Mouse (Mus musculus): ENCODE data around the gene Gm10153. TPM values are rescaled to one million over a fixed set of nuclear protein-coding genes. Genes with fewer than 3 reads are reported as not detected.
"Not testable (repeated sequence)": the region's sequence is repeated elsewhere in the genome, so short reads cannot be mapped to it uniquely, and the experiment has no call there.

The Gm10153 gene
- not detected for total RNA-seq (2021)
- long read RNA-seq, experiment 1, result 0 reads
- long read RNA-seq, experiment 2, result 0 reads

- intact Hi-C loops (cut with DNase I), result no loop called here
- no peak for DNase-seq
Measured at GRCm38 (mm10) chr7:142190289-142190688, at the start of gene Gm10153. TSS of gene Gm10153 (minus strand) at chr7:142190389.

DNA sequence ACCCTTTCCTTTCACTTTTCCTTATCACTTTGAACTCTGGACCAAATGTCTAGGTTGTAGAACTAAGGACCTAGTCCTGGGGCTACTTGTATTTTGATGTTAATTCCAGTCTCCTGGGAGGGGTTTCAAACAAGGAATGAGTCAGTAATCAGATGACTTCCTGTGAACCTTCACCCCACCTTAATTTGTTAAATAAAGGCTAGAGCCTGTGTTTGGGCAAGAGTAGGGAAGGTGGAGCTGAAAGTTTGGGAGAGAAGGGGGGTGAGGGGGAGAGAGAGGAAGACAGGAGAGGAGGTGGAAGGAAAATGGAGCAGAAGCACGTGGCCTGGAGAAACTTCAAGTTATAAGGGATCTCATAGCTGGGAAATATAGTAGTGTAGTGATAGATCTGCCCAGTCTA lies 41.4 kb upstream of the Gm10153 start:
- no peak for DNase-seq
- intact Hi-C loops (cut with DNase I), result no loop called here

- DNase-seq, result not testable (repeated sequence)
Measured at GRCm38 (mm10) chr7:142229871-142230270, 39.7 kb upstream of the Gm10153 start, which contains the start of gene Krtap5-5. TSS of gene Krtap5-5 (minus strand) at chr7:142229971.

DNA sequence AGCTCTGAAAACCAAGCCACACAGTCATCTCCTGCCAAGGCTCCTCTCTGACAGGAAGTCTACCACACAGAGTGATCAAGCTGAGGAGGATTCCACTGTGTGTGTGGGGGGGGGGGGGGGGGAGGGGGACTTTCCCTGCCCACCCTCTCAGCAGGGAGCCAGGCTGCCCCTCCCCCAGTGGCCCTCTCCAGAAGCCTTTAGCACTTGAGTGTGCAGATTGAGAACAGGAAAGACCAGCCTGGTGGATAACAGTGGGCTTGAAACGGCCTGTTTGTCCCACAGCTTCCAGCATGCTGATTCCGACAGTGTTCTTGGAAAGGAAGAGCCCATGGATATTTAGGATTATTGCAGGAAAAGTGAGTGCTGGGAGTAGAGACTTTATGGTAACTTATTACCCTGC lies 34.3 kb upstream of the Gm10153 start:
- intact Hi-C loops (cut with DNase I), result no loop called here
- no peak for DNase-seq

More at GRCm38 (mm10) chr7:142229871-142230270, 39.7 kb upstream of the Gm10153 start, which contains the start of gene Krtap5-5:
- intact Hi-C loops (cut with DNase I), result not testable (repeated sequence)

- DNase-seq, result not testable (repeated sequence)
Measured at GRCm38 (mm10) chr7:142212136-142212535, 21.9 kb upstream of the Gm10153 start.

DNA sequence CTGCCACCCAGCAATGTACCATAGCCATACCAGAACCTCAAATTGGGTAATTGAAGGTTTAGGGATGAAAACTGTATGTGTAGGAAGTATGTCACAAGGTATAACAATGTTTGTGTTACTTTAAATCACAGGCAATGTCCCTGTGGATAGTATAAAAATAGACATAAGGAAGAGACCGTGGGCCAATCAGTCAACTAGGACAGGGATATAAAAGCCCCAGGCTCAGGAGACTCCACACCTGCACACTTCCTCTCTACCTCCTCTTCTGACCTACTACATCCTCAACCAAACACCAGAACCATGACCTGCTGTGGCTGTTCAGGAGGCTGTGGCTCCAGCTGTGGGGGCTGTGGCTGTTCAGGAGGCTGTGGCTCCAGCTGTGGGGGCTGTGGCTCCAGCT lies 21.4 kb upstream of the Gm10153 start, which contains the start of gene Gm7579:
TSS of gene Gm7579 (plus strand) at position 301 of the 400 bp plus-strand sequence.
- intact Hi-C loops (cut with DNase I), result no loop called here
- no peak for DNase-seq

More at GRCm38 (mm10) chr7:142212136-142212535, 21.9 kb upstream of the Gm10153 start:
- intact Hi-C loops (cut with DNase I), result not testable (repeated sequence)

DNA sequence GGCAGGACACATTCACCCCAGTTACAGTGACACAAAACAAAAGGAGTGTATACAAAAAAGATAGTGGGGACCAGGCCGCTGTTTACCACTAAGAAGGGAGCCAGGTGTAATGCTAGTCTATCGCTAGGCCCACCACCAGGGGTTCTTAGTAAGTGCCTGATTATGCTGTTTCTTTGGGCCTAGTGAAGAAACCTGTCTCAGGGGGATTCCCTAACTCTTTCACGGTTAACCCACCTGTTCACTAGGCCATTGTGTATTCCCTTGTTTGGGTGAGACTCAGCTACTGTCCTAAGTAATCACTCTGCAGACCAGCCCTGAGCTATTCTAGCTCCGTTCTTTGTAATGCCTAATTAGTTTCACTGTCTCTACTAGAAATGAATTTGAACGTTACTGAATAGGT lies 16.7 kb upstream of the Gm10153 start:
- DNase-seq; intact Hi-C loops (cut with DNase I): not testable (repeated sequence)

- intact Hi-C loops (cut with DNase I), result no loop called here
- no peak for DNase-seq
Measured at GRCm38 (mm10) chr7:142205488-142205887, 15.3 kb upstream of the Gm10153 start.

DNA sequence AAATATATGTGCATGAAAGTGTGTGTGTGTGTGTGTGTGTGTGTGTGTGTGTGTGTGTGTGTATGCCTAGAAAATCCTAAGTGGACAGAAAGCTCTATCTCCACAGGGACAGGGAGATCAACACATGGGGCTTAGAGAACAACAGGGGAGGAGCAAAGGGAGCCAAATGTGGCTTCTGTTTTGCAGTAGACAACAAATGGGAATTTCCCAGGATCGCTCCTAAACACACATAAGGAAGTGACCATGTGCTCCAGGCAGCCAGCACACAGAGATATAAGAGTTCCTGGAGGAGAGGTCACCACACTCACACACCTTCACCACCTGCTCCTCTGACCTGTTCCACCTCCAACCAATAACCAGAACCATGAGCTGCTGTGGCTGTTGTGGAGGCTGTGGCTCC lies 10.9 kb upstream of the Gm10153 start, which contains the start of gene Krtap5-3:
TSS of gene Krtap5-3 (plus strand) at position 301 of the 400 bp plus-strand sequence.
- intact Hi-C loops (cut with DNase I), result no loop called here

GRCm38 (mm10) chr7:142198748-142199147 lies 8.6 kb upstream of the Gm10153 start:
- intact Hi-C loops (cut with DNase I), result no loop called here
- no peak for DNase-seq

More for the DNA sequence above, 10.9 kb upstream of the Gm10153 start, which contains the start of gene Krtap5-3:
- no peak for DNase-seq

DNA sequence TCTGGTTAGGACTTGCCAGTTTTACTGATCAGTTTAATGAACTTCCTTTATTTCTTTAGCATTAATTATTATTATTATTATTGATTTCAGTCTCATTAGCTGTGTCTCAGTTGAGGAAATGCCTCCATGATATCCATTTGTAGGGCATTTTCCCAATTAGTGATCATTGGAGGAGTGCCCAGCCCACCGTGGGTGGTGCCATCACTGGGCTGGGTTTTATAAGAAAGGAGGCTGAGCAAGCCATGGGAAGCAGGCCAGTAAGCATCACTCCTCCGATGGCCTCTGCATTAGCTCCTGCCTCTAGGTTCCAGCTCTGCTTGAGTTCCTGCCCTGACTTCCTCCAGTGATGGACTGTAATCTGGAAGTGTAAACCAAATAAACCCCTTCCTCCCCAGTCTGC lies 2.0 kb downstream of the Gm10153 start:
- intact Hi-C loops (cut with DNase I), result no loop called here
- no peak for DNase-seq

DNA sequence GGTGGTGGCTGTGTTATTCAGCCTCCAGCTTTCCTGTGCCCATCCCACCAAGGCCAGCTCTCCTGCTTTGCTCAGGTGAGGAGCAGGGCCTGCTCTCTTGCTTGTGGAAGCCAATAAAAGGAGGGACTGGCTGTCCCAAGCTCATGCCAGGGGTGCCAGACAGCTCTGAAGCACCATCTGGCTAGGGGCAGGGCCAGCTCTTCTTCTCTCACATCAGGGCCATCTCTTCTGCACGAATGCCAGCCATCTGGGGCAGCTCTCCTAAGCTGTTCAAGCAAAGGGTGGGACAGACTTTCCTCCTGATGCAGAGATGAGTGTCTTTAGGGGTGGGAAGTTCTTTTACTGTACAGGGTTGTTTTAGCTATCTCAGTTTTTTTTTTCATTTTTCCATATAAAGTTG lies 9.2 kb downstream of the Gm10153 start:
- DNase-seq, result no peak
- intact Hi-C loops (cut with DNase I), result no loop called here

- intact Hi-C loops (cut with DNase I), result no loop called here
- DNase-seq, result no peak
Measured at GRCm38 (mm10) chr7:142178685-142179084, 11.5 kb downstream of the Gm10153 start.

- intact Hi-C loops (cut with DNase I), result not testable (repeated sequence)
Measured at GRCm38 (mm10) chr7:142175905-142176304, 14.3 kb downstream of the Gm10153 start, which contains the start of gene Krtap5-2. TSS of gene Krtap5-2 (minus strand) at chr7:142176005.

DNA sequence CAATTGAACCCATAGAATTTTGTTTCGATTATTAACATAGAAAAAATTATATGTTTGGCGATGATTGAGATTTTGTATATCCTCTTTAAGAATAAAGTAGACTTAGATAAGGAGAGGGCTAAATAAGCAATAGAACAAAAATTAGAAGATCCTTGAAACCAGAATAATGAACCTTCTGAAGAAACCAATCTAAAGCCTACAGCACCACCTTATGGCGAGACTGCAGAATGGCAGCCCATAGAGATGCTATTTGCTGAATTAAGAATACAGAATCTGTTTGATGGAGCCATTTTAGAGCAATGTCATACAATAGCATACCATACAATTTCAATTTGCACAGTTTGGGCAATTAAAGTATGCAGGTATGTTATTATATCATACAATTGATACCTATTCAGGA lies 20.4 kb downstream of the Gm10153 start:
- intact Hi-C loops (cut with DNase I), result no loop called here
- peak in 1 of 2 experiments; percentile 18 for DNase-seq

More at GRCm38 (mm10) chr7:142175905-142176304, 14.3 kb downstream of the Gm10153 start, which contains the start of gene Krtap5-2:
- DNase-seq, result not testable (repeated sequence)

GRCm38 (mm10) chr7:142165639-142166038 lies 24.6 kb downstream of the Gm10153 start, which contains the start of gene Gm4553:
TSS of gene Gm4553 (minus strand) at chr7:142165739.
- DNase-seq; intact Hi-C loops (cut with DNase I): not testable (repeated sequence)

DNA sequence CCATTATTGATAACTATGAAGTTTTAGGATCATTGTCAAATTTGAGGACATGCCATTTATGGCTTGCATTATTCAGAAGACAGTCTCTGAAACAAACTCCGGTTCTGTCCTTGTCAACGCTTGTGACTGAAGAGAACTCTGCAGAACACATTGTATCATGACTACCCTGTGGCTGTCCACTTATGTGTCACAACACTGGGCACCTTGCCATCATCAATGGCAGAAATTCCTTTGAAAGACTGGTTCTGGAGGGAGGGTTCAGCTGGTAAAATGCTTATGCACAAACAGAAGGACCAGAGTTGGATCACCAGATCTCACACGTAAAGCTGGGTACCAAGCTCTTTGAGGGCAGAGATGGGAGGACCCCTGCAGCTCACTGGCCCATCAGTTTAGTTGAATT lies 30.8 kb downstream of the Gm10153 start:
- intact Hi-C loops (cut with DNase I), result no loop called here
- DNase-seq, result no peak

DNA sequence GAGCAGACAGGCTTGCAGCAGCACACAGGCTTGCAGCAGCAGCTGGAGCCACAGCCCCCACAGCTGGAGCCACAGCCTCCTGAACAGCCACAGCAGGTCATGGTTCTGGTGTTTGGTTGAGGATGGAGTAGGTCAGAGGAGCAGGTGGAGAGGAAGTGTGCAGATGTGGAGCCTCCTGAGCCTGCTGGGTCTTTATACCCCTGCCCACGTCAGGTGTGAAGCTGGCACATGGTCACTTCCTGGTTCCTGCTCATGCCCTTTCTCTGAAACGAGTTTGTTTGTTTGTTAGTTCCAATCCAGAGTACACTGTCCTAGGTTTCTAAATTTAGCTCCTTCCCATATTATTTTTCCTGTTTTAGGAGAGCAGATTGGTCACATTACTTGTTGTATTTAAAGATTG lies 33.2 kb downstream of the Gm10153 start, which contains the start of gene Gm29735:
TSS of gene Gm29735 (minus strand) at position 101 of the 400 bp plus-strand sequence.
- DNase-seq; intact Hi-C loops (cut with DNase I): not testable (repeated sequence)

DNA sequence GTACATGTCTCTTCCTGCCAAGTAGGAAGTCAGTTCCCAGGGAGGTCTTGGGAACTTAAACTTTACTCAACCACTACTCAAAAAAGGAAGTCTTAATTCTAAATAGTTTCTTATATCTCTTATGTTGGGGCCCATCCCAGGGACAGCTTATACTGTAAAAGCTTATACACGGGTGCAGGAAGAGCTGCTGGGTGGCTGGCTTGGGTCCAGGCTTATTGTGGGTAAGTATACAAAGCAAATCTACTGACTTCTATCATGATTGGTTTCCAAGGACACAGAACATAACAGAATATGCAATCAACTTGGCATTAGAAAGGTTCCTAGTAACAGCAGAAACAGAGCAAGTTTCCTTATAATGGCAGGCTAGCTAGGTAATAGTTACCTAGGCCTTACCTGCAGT lies 34.9 kb downstream of the Gm10153 start:
- intact Hi-C loops (cut with DNase I), result no loop called here
- DNase-seq, result no peak

DNA sequence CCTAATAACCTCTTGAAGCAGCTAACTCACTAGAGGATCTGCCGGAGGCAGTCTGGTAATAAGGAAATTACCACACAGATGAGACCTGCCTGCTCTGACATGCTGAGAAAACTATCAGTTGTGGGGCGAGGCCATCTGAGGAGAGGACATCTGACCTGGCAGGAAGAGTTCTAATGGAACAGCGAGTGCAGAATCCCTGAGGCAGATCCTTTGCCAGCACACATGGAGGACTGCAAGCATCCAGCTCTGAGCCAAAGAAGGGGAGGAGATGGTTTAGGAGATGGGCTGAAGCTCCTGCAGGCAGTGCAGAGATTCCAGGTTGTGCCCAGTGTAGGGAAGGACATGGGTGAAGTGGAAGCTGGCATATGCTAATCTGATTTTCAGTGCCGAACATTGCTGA lies 38.0 kb downstream of the Gm10153 start:
- no peak for DNase-seq
- intact Hi-C loops (cut with DNase I), result no loop called here

GRCm38 (mm10) chr7:142148633-142149032 lies 41.6 kb downstream of the Gm10153 start:
- intact Hi-C loops (cut with DNase I), result no loop called here

DNA sequence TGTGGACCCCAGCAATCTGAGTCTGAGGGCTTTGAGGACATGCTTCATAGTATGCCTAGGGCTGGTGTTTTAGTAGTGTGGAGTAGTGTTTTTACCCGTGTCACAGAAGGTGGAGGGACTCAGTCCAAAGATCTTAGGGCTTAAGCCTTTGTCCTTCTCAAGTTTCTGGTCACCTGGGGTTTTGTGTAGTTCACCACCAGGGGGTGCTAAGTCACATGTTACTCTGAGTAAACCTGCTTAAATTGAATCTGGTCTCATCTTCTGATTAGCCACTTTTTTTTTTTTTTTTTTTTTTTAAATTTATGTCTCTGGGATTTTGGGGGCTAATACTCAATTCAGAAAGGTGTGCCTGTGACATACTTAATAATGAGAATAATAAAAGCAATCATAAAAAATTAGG lies 44.2 kb downstream of the Gm10153 start:
- DNase-seq, result peak; percentile 35 to 67
- intact Hi-C loops (cut with DNase I), result loop anchor here (2.0 kb wide), 1 partner anchor 103 kb away; no protein-coding TSS in a partner anchor

More at GRCm38 (mm10) chr7:142148633-142149032, 41.6 kb downstream of the Gm10153 start:
- DNase-seq, result no peak

All from heart, postnatal 14 days (tissue).